Mouse (Mus musculus) olfactory bulb, adult 2 months (tissue): ENCODE data around the gene Uckl1. TPM values are rescaled to one million over a fixed set of nuclear protein-coding genes. Genes with fewer than 3 reads are reported as not detected.

Experiments
- H3K27ac ChIP-seq: fragments of 200-500 bp; 2 replicates; pipeline ENCODE4 v1.5.1; 2012; ENCODE audit warnings: low read depth, low read length; ENCODE audit not compliant: insufficient read depth
- H3K4me1 ChIP-seq: fragments of 200-500 bp; 2 replicates; pipeline ENCODE4 v1.6.1; 2012; ENCODE audit warnings: low read length; ENCODE audit not compliant: control insufficient read depth, insufficient read depth
- H3K4me3 ChIP-seq: fragments of 200-500 bp; 2 replicates; pipeline ENCODE4 v1.5.1; 2012; ENCODE audit warnings: mild to moderate bottlenecking, low read depth, low read length, moderate library complexity; ENCODE audit not compliant: insufficient read depth
- CTCF ChIP-seq: fragments of 200-500 bp; IDR thresholded peaks from 2 replicates; pipeline ENCODE4 v1.5.1; 2012; ENCODE audit warnings: low read depth, mild to moderate bottlenecking, low read length, moderate library complexity; ENCODE audit not compliant: insufficient read depth
- POLR2A ChIP-seq: fragments of 200-500 bp; IDR thresholded peaks from 2 replicates; pipeline ENCODE4 v1.6.1; 2012; ENCODE audit warnings: mild to moderate bottlenecking, low read depth, low read length, moderate library complexity; ENCODE audit not compliant: insufficient read depth
- WGBS: fragments of 180-500 bp; shearing (Covaris S2); methylation state at CpG from one replicate; pipeline ENCODE4 v1.1.7; 2018; 5-methylcytosine and 5-hydroxymethylcytosine counted together
- polyA plus RNA-seq: library from polyadenylated mRNA; stranded (reverse); fragments of >200 nt; gene quantifications from 2 replicates; pipeline ENCODE4 v1.2.4, GENCODE M21; 2012; ENCODE audit warnings: low replicate concordance; ENCODE audit not compliant: missing spikeins, insufficient read depth, insufficient read length

Gene Uckl1
- polyA plus RNA-seq, 1 experiment = not detected

DNA sequence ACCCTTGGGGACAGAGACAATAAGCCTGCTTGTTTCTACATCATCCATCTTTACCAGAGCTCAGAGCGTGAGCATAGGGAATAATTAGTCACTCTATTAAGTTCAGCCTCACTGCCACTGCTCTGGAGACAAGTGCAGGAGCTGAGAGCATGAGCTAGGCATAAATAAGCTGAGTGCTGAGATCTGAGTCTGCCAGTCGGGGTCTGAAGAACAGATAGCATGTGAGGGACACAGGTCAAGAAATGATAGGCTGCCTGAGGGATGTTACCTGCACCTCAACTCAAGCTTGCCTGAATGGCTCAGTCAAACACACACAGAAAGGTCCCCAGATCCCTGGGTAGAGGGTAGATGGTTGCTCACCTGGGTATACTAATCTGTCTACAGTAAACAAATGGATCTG lies 7.6 kb downstream of the Uckl1 start:
- WGBS = 18% methylated on average over 2 of the region's 2 CpGs
- Histone ChIP-seq H3K4me1 (peaks cover 23% of the 10 kb centered on the region), H3K4me3 (no peak overlapping the region), H3K27ac (no peak overlapping the region)
- TF ChIP-seq CTCF = no peak
- no peak for TF ChIP-seq POLR2A

DNA sequence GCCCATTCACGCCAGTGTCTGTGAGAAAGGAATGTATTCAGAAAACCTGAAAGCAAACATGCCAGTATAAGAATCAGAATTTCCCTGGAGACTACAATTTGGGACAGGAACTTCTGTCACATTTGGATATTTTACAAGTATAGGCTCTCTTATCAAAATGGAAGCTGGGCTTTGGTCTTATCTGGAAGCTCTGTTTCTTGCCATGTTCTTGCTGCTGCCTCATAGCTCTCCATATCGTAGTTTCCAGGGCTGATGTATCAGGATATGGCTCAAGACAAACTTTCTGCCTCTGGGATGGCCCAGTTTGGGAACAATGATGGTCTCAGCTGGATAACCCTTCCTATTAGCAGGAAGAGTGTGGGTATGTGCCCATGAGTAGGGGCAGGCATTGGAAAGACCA lies 8.1 kb downstream of the Uckl1 start:
- WGBS = 94% methylated on average over 2 of the region's 2 CpGs

DNA sequence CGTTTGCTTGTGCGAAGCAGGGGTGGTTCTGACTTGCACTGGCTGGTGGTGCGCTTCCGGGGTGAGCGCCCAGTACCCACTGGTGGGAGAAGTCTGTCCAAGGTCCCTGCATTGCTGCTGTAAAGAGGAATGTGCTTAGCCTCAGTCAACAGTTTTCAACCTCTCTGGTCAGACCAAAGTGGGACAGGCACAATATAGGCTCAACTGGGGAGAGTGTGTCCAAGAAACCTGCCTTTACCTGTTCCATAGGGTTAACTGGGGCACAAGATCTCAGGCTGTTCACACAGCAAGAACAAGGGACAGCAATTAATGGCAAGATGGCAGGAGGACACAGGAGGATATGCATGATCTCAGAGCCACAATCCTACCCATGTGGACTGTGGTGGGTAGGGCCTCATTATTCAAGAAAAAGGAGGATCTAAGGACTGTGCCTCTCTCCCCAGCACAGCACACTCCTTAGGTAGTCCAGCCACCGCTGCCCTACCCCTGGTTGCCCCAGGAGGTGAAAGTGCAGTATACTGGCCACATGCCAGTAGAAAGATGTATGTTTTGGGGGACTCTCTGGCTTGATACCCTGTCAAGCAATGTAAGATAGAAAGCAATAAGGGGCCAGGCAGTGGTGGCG lies 9.7 kb downstream of the Uckl1 start:
- no peak overlapping the region for H3K4me3 ChIP-seq
- 93% methylated on average over 7 of the region's 7 CpGs for WGBS
- peaks cover 18% of the 10 kb centered on the region for H3K4me1 ChIP-seq
- TF ChIP-seq CTCF = no peak
- TF ChIP-seq POLR2A = no peak
- H3K27ac ChIP-seq = no peak overlapping the region

More for the DNA sequence above, 8.1 kb downstream of the Uckl1 start:
- Histone ChIP-seq H3K27ac (no peak overlapping the region), H3K4me1 (peaks cover 23% of the 10 kb centered on the region), H3K4me3 (no peak overlapping the region)
- TF ChIP-seq CTCF = no peak
- TF ChIP-seq POLR2A = no peak

DNA sequence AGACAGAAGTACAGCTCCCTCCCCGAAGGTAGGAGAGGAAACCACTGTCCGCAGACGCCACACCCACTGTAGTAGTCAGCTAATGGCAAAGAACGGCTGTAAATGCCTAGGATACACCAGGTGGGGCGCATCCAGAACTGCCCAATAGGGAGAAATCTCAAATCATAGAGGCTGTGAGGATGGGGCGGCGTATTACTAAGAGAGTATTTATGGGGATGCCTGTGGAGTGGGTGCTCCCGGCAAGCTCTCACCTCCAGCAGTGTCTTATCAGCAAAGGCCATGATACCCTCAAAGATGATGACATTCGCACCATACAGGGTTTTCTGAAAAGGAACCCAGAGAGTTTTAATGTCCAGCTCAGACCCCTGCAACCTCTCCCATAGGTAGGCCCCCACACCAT lies 10.7 kb downstream of the Uckl1 start:
- H3K27ac ChIP-seq = no peak overlapping the region
- no peak overlapping the region for H3K4me3 ChIP-seq
- TF ChIP-seq POLR2A = no peak
- WGBS = 93% methylated on average over 9 of the region's 9 CpGs
- H3K4me1 ChIP-seq = peaks cover 13% of the 10 kb centered on the region

DNA sequence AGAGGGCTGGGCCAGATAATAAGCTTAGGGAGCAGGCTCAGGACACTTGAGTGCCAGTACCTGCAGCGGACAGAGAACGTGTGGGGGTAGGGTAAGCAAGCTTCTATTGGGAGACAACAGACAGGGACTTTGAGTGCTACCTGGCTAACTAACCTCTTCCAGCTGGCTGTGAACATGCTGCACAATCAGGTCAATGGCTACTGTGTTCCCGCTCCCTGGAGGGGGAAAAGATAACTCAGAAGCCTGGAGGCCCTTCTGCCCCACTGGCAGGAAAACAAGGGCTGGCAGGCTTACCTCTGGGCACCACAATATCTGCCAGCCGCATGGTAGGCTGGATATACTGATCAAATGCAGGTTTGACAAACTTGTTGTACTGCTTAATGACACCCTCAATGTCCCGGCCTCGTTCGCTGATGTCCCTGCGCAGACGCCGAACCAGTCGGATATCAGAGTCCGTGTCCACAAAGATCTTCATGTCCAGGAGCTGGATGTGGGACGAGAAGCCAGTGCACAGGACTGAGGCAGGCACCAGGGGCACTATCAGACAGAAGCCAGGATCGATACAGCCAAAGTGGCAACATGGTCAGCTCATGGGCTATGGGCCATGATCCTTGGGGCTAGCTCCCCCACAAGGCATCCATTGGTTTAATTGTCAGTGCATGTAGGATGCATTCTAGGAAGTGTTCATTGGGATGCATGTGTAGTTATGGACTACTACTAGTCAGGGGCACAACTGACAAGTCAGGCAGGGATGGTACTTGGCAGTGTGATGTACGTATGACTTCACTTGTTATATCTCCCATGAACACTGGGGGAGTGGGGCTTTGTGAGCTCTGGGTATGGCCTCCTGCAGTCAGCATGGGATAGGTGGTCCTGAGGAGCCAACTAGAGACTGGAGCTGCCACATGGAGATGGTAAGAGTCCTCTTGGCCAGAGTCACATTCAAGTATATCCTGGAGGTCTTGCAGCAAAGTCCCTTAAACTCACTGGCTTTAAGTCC lies 11.5 kb downstream of the Uckl1 start:
- H3K27ac ChIP-seq = no peak overlapping the region
- H3K4me3 ChIP-seq = no peak overlapping the region
- WGBS = 94% methylated on average over 15 of the region's 15 CpGs
- peaks cover 9% of the 10 kb centered on the region for H3K4me1 ChIP-seq
- no peak for TF ChIP-seq POLR2A
- no peak for TF ChIP-seq CTCF

DNA sequence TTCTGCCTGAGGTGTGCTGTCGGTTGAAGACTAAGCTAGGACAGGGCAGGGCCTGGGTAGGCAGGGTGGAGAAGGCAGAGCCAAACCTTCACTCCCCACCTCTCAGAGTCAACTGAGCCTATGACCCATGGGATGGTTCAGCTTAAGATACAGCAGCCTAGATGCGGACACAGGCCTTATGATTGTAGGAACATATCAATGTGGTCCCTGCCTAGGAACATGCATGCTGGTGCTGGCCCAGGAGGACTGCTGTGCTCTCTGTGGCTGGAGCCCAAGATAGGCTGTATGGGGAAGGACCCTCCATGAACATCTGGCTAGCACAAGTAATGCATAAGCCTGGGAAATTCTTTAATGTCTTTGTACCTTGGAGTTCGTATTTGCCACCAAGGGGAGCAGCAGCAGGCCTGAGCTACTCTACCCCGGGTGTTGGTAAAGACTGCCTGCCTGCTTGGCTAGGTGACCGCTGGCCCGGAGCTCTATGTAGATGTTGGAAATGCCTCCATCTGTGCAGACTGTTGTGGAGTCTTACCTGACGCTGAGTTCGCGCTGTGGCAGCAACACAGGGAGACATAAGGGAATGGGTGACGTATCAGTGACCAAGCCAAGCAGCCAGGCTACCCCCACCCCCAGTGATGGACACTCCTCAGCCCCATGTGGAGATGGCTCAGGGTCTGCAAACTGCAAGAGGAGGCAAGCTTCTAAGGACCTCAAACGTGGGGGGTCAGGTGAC lies 12.6 kb downstream of the Uckl1 start:
- H3K4me3 ChIP-seq = no peak overlapping the region
- no peak overlapping the region for H3K27ac ChIP-seq
- 90% methylated on average over 11 of the region's 11 CpGs for WGBS
- TF ChIP-seq POLR2A (no peak), CTCF (no peak)
- 0 out of 2 replicates have a peak, but pooled peaks cover under 1% of the 10 kb centered on the region for H3K4me1 ChIP-seq

DNA sequence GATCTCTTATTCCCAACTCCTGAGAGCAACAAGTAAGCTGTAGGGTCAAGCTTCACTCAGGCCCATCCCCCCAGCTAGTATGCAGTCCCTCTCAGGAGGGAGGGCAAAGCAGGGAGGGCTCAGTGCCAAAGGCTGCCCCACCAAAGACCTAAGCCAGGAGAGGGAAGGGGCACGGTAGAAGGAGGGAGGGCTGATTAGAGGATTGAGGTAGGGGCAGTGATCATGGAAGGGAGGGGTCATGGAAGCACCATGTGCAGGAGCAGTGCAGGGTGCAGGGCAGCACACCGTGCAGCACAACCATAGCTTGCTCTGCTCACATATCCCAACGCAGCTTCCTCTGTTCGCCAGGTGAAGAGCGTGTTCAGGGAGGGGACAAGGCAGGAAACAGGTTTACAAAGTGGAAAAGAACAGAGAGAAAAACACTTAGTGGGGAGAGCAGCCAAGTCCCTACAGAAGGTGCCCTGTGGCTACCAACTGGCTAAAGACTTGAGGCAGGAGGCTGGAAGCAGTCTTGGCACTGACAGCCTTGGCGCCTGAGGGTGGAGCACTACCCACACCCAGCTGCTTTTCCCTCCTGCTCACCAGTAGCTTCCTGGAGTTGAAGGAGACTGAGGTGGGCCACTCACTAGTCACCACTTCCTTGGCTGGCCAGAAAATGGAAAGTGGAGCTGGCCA lies 13.6 kb downstream of the Uckl1 start:
- Histone ChIP-seq H3K4me3 (no peak overlapping the region), H3K27ac (no peak overlapping the region), H3K4me1 (no peaks in the 10 kb centered on the region)
- TF ChIP-seq CTCF (no peak), POLR2A (no peak)
- 62% methylated on average over 6 of the region's 6 CpGs for WGBS

DNA sequence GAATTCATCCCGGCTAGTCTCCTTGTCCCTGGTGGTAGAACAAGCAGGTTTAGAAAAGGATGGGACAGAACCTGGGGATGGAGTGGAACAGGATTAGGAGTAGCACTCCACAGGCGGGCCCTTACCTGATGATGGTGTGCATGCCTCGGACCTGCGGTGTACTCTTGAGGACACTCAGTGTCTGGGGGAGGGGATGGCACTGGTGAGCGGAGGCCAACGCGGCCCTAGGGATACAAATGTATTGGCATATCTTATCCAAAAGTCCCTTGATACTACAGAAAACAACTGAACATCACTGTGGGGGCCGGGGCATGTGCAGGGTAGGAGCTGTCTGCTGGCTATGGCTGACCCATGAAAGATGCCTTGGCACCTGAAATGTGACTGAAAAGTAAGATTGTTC lies 14.3 kb downstream of the Uckl1 start:
- TF ChIP-seq CTCF (no peak), POLR2A (no peak)
- WGBS = 86% methylated on average over 8 of the region's 8 CpGs
- Histone ChIP-seq H3K4me1 (no peaks in the 10 kb centered on the region), H3K4me3 (no peak overlapping the region), H3K27ac (no peak overlapping the region)
